Mouse (Mus musculus): Measurements from ENCODE around the gene Xiap.
"Not testable (repeated sequence)": the region's sequence is repeated elsewhere in the genome, so short reads cannot be mapped to it uniquely, and the experiment has no call there.

Gene Xiap

DNA sequence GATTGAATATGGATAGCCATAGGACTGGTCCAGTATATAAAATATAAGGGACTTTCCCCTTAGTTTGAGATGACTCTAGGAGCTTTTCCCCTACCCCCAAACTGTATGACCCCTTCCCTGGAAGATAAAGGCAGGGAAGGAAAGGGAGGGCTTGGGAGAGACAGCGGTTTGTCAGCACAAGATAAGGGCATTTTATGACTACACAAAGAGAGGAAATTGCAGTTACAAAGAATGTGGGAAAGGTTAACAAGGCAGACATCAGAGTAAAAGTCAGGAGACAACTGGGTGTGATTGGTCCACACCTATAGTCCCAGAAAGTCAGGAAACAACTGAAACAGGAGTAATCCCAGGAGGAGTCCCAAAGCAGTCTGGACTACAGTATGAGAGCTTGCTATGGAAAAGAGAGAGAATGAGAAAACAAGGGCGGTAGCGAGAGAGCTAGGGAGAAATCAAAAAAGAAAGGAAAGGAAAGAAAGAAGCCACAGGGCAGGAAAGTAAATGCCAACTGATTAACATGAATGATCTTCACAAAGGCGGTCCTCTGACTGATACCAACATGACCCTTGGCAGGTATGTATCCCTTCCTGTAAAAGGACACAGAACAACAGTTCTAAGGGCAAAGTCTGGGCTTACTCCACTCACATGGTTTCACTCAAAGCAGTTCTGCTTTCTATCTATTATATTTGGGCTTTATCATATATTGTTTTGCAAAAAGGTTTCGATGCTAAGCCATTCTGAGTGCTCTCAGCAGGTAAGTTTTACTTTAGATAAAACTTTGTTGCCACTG lies at the start of gene Xiap:
Xiap (plus strand) TSS at position 398 of the 787 bp plus-strand sequence.
- no peak for DNase-seq

DNA sequence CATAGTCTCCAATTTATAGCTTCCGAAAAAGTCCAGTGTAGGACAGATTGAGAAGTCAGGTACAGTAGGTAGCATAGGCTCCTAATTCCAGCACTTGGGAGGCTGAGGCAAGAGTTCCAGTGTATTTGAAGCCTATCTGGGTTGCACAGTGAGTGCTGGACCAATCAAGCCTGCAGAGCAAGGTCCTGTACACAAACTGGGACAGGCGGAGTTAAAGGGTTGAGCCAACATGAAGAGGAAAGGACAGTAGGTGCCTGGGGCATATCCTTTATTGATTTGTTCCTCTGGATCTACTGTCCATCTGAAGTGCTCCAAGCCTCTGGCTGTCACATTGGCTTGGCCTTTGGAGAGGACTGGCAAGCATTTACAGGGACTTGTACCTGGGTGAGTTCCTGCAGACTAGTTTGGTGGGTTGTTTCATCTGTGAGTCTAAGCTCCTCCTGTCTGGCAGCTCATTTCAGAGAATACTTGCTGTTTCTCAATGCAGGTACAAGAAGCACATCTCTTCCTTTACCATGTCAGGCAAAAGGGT lies 46.7 kb upstream of the Xiap start:
- DNase-seq, result no peak

DNA sequence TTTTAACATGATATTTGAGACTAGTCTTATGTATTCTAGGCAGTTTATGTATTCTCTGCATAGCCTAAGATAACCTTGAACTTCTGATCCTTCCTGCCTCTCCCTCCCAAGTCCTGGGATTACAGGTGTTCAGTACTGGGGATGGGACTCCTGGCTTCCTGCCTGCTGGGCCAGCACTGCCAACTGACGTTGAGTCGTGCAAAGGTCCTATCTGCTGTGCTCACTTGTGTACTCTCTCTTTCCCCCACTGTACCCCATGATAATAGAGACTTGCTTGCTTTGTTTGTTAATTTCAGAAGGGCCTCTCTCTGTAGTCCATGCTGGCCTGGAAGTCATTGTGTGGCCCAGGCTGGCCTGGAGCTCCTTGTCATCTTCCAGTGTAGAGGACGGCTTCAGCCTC lies 45.7 kb upstream of the Xiap start:
- DNase-seq, result no peak

DNA sequence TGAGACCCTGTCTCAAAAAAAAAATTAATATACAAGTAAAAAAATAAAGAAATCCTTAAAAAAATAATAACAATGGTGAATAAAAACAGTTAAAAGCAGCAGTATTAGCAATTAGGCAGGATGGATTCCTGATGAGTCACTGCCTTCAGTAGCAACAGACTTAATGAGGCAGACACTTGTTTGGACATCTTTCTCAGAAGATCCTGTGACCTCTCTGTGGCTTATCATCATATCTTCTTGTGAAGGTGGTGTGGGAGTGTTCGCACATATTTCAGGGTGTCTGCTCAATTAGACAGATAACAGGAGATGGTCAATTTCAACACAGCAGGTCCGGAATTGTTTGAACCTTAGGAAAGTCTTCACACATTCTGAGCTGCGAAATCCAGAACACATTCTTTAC lies 45.0 kb upstream of the Xiap start:
- no peak for DNase-seq

DNA sequence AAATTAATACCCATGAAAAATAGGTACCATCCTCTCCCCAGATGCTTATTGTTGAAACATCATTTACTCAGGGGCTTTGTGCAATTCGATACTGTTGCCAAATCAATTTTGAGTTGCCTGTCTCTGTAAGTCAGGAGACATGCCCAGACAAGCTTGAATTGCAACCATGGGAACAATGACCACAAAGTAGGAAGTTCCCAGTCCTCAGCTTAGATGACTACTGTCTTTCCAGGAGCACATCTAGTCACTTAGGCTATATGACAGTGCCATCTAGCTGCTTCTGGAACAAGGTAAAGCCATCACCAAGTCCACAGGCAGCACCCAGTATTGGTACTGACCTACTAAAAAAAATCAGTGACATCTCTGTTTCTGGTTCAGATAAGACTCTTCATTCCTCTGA lies 41.4 kb upstream of the Xiap start:
- DNase-seq, result no peak

DNA sequence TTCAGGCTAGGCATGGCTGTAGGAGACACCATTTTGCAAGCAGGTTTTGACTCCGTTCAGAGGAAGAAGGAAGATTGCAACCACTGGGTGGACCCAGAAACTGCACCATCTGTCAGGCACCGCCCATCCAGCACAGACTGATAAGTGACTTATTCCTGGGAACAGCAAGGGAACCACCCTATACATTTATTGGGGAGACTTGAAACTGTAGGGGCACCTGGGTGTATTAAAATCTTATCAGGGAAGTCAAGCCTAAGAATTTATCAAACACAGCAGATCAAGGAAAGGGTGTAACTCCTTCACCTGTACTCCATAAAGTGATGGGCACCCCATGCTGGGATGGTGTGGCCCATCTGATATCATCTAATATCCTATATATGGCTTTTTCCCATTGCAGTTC lies 40.0 kb upstream of the Xiap start:
- DNase-seq, result no peak

DNA sequence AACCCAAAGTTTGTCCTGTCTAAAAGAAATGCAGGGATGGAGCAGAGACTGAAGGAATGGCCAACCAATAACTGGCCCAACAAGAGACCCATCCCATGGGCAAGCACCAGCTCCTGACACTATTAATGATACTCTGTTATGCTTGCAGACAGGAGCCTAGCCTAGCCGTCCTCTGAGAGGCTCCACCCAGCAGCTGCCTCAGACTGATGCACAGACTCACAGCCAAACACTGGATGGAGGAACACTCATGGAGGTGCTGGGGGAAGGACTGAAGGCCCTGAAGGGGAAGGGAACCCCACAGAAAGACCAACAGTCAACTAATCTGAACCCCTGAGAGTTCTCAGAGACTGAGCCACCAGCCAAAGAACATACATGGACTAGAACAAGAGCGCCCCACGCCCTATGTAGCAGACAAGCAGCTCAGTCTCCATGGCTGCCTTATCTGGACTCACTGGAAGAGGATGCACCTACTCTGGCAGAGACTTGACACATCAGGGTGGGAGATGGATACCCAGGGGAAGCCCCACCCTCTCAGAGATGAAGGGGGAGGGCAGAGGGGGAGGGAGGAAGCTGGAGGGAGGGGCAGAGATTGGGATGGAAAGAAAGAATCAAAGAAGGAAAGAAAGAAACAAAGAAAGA lies 33.6 kb upstream of the Xiap start:
- not testable (repeated sequence) for DNase-seq

DNA sequence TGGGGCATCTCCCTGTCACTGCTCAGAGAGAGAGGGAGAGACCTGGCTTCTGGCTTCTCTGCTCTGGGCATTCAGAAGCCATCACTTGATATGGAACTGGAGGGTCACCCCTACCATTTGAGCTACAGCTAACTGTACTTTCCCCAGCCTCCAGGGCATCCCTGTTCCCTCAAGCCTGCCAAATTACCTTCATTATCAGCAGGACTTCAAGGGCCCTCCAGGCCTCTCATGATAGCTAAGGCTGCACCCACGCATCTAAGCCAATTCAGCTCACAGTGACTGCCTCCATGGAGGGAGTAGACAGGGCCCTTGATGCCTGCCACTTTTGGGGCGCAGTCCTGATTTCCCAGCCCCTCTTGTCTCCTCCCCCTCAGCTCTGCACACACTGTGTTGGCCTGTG lies 32.5 kb upstream of the Xiap start:
- DNase-seq, result not testable (repeated sequence)

DNA sequence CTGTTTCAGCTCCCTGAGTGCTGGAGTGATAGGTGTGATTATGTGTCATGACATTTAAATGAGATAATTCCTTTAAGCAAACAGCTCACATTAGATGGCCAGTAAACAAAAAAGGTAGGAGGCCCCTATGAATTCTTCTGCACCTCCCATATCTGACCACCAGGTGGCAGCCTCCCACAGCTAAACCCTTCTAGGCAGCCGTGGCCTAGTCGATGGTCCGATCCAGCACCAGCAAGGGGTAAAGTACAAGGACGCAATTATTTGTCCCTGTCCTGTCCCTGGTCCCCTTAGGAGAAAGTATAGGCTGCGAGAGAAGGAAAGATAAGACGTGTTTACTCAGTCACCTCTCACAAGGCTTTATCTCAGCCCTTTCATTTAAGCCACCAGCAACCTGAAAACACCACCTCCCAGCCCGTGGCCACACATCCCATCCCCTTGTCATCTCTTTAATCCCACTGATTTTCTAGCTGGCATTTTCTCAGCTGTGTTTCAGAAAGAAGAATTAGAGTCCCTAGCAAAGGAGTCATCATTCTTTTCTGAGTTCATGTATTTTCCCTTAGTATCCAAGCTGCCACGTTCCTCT lies 26.3 kb upstream of the Xiap start:
- DNase-seq, result peak; percentile 71 to 81

DNA sequence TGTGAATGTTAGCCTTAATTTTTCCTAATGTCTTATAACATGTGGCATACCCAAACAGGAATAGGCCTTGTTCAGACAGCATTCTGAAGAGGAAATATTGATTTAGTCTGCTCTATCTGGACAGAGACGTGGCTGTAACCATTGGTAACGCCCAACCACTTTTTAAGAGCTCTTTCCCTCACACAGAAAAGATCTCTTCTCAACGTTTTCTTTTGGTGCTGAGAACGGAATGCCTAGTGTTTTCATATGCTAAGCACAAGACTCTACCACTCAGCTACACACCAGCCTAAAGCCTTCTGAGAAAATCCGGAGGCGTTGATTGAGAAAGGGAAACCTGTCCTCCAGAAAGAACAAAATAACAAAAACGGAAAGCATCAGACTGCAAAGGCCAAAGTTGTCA lies 25.6 kb upstream of the Xiap start:
- DNase-seq, result no peak

DNA sequence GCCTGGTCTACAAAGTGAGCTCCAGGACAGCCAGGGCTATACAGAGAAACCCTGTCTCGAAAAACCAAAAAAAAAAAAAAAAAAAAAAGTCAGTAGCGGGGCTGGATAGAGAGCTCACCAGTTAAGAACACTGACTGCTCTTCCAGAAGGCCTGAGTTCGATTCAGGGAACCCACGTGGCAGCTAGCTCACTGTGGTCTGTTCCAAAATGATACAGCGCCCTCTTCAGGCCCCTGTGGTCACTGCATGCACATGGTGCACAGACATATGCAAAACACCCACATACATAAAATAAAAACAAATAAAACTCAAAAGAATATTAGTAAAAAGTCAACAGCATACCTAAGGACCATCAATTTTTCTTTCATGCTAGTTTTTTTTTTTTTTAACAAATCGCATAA lies 20.0 kb upstream of the Xiap start:
- no peak for DNase-seq

DNA sequence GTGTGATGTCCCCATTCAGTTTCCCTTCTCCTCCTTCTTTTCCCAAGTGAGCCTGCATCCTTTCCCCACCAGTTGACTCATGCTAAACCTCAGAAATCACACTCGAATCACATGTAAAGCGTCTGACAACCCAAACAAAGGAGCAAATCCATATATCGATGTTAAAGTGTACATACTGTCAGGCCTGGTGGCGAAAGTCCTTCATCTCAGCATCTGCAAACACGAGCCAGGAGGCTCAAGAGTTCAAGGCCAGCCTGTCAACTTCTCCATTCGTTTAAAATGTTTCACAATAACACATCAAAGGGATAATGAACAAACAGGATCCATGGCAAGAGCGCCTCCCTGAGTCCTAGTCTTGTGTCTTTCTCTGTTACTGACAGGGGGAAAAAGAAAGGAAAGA lies 14.5 kb upstream of the Xiap start:
- DNase-seq, result no peak

DNA sequence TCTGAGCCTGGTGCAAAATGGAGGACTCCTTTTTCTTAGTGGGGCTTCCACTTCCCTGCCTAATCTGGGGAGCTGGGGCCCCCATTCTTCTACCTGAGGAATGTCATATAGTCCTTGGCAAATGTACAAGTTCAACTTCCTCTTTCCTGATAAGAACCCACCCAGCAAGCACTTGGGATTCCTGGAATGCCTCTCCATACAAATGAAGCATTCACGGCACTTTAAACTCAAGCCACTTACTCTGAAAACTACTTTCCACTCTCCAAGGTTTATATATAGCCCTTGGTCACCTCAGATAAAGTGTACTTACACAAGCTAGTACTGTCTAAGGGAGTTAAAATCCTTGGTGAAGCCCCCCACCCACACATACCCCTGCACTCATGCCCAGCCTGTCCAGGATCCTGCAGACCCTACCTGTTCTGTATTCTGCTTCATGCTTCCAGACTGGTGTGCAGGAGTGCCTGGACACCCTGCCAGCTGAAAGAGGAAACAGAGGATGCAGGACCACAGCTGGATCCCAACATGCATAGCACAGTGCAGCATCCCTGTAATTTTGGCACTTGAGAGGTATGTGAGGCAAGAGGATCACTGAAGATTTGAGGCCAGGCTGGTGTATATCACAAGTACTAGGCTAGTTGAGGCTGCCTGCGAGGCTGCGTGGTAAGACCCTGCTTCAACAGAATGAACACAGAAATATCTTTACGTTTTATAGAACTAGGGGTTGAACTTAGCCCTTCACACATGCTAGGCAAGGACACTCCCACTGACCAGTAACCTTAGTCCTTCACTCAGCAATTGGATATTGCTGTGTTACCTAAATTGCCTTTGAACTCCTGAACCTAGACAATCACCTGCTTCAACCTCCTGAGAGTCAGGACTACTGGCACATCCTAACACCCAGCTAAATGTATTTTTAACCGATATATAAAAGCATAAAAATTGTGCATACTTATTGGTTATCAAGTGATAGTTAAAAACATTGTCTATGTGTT lies 8.5 kb upstream of the Xiap start:
- DNase-seq, result no peak

DNA sequence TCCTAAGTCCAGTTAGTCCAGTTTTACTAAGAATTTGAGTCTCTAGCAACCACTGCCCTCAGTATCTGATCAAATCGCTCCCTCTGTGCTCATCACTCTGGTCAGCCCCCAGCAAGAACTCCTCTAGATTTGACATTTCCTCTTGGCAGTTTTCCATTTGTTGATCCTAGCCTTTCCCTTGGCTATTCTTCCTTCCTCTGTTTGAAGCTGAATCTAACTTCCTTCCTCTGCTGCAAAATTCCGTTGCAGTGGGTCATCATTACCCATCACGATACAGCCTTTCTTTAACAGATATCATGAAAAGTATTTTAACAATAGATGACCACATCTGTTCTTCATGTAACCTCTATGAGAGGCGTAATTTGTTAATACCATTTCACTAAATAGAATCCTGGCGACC lies 2.5 kb upstream of the Xiap start:
- DNase-seq, result peak; percentile 6 to 46

DNA sequence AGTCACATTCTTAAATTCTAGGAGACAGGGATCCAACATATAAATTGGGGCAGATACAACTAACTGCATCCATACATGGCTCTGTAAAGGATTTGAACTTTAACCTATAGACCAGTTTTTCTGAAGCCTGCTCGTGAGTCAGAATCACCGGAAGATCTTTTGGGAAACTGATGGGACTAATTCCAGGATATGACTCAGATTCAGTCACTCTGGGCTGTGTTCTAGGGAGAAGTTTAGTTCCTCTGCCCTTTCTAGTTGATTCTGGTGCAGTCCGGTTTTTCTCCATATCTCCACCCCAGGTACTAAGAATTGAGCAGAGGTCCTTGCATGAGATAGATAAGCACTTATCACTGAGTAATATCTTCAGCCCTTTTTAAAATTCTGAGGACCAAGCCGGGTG lies 1.6 kb upstream of the Xiap start:
- peak in 1 of 2 experiments; percentile 19 for DNase-seq

DNA sequence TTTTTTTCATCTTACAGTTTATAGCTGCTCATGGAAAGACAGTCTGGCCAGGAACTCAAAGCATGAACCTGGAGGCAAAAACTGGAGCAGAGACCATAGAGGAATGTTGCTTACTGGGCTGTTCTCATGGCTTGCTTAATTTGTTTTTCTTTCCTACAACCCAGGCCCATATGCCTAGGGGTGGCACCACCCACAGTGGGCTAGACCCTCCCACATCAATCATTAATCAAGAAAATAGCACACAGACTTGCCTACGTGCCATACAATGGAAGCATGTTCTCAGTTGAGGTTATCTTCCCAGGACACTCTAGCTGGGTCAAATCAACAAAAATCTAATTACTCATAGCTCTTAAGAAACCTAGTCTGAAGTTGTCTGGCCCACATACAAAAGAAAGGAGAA lies 4.1 kb downstream of the Xiap start:
- peak in 1 of 2 experiments; percentile 6 for DNase-seq

DNA sequence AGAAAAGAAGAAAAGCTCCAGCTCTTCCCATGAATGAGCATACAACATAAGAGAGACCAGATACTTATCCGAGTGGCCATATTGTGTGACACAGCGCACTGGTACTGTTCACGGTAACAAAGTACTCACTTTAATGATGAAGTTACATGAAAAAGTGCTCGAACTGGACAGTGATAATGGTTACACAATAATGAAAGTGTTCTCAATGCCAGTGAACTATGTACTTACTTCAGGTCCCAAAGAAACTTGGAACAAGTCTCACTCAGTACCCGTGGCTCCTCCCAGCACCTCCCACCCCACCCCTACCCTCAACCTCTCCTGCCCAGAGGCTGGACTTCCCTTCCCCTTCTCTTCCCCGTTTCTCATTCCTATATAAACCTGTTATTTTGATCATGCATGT lies 5.6 kb downstream of the Xiap start:
- peak in 1 of 2 experiments; percentile 12 for DNase-seq

DNA sequence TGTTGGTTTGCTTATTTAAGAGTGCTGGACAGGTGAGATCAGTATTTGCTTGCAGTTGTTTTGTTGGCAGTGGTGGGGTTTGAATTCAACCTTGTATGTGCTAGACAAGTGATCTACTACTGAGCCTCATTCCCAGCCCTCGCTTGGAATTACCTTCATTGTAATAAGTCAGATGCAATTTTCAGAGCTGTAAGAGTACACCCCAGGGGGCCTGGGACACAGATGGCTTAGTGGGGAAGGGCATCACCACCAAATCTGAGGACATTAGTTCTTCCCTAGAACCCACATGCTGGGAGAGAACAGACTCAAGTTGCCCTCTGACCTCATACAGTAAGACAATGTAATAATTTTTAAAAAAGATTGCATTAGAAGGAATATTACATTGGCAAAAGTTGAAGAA lies 7.3 kb downstream of the Xiap start:
- no peak for DNase-seq

DNA sequence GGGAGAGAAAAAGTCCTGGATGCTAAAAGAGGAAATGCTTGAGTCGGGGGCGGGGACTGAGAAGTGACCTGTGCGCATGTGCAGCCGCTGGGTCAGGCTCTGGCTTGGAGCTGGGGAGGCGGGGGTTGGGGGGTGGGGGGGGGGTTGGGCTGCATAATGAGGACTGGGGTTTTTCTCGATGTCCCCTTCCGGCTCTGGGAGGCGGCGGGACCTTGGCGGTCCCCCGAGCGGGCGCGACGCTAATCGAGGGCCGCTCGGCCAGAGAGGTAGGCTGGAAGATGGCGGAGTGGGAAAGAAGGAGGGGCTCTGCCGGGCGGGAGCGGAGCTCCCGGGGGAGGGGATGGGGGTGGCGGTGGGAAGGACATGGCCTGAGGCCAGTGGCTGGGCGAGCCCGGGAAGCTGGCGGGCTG lies 8.3 kb downstream of the Xiap start:
- peak; percentile 81 to 87 for DNase-seq

DNA sequence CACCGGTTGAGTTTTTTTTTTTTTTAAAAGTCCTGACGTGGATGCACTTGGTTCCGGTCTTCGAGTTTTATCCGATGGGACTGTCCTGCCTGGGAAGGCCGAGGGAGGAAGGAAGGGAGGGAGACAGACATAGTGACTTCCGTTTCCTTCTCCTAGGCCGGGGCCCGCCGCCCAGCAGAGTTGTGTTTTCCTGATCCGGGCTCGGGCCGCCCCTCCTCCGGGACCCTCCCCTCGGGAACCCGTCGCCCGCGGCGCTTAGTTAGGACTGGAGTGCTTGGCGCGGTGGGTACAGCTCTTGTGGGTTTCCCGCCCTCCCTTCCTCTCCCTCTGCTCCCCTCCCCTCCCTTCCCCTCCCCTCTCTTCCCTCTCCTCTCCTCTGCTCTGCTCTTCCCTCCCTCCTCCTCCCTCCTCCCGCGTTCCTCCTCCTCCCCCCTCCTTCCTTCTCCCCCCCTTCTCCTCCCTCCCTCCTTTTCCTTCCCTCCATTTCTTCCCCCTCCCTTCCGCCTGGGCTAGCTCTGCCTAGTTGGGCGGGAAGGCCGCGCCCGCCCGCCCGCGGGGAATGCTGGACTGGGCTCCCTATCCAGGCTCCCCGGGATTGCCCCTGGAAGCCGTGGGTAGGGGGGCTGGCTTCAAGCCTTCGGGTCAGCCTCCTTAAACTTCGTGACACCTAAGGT lies 8.9 kb downstream of the Xiap start:
- peak; percentile 83 to 89 for DNase-seq

DNA sequence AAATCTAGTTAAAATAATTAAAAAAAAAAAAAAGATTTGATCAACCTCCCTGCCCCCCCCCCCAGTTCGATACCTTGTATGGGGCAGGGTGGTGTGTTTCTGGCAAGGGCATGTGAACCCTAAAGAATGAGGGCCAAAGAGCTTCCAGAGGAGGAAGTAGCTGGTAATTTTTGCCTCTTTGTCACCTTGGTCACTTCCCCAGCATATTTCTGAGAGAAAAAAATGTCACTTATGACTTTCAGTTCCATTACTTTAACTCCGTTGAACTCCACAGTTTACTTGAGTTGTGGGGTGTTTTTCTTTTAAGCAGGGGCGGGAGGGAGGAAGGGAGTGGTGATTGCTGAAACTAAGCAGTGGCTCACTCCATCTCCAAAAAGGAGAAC lies 9.4 kb downstream of the Xiap start:
- peak in 1 of 2 experiments; percentile 11 for DNase-seq

DNA sequence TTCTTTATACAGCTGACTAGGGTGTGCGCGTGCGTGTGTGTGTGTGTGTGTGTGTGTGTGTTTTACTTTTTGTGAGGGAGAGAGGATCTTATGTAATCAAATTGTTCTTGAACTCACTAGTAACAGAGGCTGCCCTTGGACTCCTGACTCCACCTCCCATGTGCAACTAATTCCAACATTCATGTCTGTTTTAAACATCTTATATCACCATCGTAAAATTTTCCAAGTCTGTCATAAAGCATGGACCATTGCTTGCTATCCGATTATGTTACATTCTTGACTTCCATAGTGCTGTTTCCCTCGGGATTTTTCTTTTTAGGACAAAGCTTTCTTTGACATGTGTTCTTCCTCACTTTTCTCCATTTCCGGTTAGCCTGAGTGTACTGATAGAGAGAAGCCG lies 28.3 kb downstream of the Xiap start:
- DNase-seq, result no peak
